Mouse (Mus musculus) c-Kit-negative CD71-positive TER-119-positive erythroid progenitor cells, embryonic 14.5 days (primary cell): Measurements from ENCODE around the gene Acox3.

Experiments used
- DNase-seq: peaks from one replicate; pipeline ENCODE4 v3.0.0-alpha.2; 2013; ENCODE audit warnings: low read depth, low spot score

The Acox3 gene

GRCm38 (mm10) chr5:35648230-35648629 lies 65.4 kb downstream of the Acox3 start:
- no peak for DNase-seq

DNA sequence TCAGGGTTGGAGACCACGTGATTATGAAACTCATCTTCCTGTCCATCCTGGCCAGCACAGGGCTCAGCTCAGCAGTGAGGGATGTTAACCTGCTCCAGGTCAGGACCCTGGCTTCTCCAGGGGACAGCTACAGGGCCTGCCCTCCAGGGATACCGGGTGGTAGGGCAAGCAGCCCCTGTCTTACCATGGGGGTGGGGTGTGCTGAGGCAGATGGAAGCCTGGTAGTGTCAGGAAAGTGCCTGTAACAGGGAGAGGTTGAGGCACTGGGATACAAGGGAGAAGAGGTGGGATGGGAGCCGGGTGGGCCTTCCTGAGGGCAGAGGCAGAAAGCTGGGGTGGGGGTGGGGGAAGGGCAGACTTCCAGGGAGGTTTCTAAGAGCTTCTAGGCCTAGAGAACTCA lies 69.5 kb downstream of the Acox3 start:
- DNase-seq: no peak

GRCm38 (mm10) chr5:35652872-35653271 lies 70.0 kb downstream of the Acox3 start:
- no peak for DNase-seq

GRCm38 (mm10) chr5:35653743-35654395 lies 71.0 kb downstream of the Acox3 start:
- no peak for DNase-seq

DNA sequence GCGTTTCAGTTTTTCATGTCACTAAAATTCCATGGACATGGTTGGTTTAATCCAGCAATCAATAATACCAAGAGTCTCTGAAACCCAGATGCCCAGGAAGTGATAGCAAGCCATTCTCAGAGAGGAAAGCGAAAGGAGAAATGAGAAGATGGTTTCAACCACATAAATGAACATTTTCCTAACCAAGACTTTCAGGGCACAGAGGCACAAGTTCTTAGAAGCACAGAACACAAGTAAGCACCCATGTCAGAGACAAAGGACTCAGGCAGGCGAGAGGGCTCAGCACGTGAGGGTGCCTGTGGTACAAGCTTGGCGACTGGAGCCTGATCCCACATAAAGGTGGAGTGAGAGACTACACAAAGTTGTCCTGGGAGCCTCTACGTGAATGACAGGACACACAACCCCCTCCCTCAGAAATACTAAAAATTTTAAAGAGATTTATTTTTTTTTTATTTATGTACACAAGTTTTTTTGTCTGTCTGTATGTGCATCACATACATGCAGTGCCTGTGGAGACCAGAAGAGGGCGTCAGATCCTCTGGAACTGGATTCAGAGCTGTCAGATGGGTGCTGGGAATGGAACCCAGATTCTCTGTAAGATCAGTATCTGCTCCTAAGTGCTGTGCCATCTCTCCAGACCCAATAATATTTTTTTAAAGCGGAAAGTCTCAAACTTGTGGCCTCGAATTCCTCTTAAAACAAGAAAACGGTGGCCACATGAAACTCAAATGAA lies 73.1 kb downstream of the Acox3 start:
- DNase-seq: no peak

DNA sequence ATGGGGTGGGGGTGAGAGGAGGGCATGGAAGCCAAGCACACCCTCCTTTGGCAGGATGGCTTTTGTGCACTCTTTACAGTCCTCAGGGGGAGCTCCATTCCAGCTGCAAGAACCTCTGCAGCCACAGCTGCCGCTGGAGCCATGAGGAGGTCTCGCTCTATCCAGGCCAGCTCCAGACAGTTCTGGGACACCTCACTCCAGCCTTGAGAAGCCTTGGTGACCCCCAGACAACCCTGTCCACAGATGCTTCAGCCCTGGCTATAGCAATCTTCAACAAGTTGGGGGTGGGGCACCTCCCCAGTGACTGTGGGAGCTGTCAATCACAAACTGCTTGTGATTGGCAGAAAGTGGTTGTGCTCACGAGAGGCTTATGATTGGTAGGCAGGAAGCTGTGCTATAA lies 76.7 kb downstream of the Acox3 start:
- DNase-seq: no peak

DNA sequence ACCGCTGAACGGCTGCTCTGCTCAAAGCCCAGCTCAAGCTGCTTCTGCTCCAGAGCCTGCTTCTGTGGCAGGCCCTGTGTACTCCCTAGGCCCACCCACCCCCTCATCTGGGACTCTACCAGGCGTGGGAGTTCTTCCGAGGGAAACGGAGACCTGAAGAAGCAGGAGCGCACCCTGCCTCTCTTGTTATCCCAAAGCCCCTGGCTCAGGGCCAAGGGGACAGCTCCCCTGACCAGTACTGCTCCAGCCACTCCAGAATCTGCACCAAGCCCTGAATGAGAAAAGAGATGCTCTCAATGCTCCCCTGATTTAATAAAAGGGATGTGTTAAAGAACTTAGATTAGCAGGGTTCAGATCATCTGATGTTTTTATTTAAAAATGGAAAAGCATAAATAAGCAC lies 78.4 kb downstream of the Acox3 start:
- DNase-seq: no peak

DNA sequence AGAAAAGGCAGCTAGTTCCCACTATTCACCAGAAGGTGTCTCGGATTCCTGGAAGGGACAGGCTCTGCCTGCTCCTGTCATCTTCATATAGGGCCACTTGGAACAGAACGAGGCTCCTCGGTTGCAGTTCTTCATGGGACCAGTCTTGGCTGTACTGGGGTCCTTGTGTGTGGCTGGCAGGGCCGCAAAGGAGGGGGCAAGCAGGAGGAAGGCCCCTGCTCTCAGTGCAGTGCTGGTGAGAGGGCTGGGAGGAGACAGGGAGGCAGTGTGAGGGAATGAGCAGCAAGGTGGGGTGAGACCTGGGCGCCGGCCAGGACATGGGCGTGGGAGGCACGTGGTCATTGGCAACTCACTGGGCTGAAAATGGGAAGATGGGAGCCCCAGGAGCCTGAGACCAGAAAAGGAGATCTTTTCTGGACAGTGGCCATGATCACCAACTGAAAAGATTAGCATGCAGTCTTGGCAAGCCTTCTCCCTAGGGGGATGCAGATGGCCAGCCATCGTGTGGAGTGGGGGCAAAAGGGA lies 79.2 kb downstream of the Acox3 start:
- no peak for DNase-seq
